8 mouse cellular contexts compared by ENCODE assay signal in the genomic region with DNA sequence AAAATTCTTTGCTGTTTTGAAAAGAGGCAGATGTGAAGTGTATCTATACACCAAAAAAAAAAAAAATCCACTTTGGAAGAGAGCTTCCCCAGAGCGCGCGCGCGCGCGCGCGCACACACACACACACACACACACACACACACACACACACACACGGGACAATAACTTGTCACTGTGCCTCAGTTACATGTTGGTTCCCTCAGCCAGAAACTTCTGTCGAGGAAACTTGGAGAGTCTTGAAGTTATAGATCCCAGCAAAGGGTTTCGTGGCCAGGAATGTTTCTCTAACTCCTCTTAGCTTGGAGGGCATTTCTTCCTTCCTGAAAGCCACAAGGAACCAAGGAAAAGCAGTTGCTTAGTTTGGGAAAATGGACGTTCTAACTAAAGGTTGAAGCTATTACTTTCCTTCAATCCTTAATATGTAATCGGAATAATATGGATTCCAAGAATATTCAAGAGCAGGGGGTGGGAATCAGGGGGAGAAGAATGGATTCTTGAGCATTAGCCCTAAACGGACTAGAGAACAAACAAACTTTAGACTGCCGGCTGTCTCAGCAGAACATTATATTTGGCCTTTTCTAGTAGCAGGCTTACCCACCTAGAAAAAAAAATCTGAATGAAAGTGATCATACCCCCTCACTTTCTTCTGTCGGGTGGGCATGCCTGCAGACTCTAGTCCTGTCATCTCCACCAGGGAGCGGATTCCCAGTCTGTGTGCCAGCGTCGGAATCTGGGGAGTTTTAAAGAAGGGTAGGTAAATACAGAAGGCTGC. TPM values are rescaled to one million over a fixed set of nuclear protein-coding genes. Genes with fewer than 3 reads are reported as not detected.
A peak's percentile ranks its signal among the peaks of the same experiment; 100 is the strongest.
DNase-seq lines count a peak whose midpoint lies in the region; ATAC-seq and TF ChIP-seq lines count a peak whose summit lies in the region.

No protein-coding gene starts in this region.

- peak overlapping the region; percentile 95 for H3K27ac ChIP-seq in gastrocnemius, adult 2 months
- H3K27ac ChIP-seq in hindbrain, embryonic 12.5 days = peak overlapping the region; percentile 94
- no peak overlapping the region for H3K27ac ChIP-seq in liver, embryonic 14.5 days

- no peak for TF ChIP-seq POLR2A in brain, embryonic 14.5 days (IDR thresholded peaks at IDR 0.05; ENCODE audit: borderline replicate concordance, extremely low read depth, insufficient read depth, insufficient read length, poor library complexity, severe bottlenecking)

- peak overlapping the region; percentile 97 for H3K4me3 ChIP-seq in gastrocnemius, adult 2 months
- H3K4me3 ChIP-seq in hindbrain, embryonic 12.5 days = peak overlapping the region; percentile 13
- H3K4me3 ChIP-seq in liver, embryonic 14.5 days (ENCODE audit: insufficient read depth in 1 of 2, low read depth in 2 of 2, low read length in 2 of 2) = 0 out of 4 replicates have a peak overlapping the region, but pooled peaks of 1 of the 2 experiments have one; percentile 18

- peak overlapping the region; percentile 32; the same call in 1 of the 2 replicates for H3K9ac ChIP-seq in hindbrain, embryonic 12.5 days
- no peak overlapping the region for H3K9ac ChIP-seq in liver, embryonic 14.5 days (replicated peaks)

- peak overlapping the region; percentile 84 for H3K4me2 ChIP-seq in hindbrain, embryonic 12.5 days (replicated peaks)
- H3K4me2 ChIP-seq in liver, embryonic 14.5 days (ENCODE audit: low read depth) = peak overlapping the region; percentile 62

- 3% methylated on average over 11 of the region's 20 CpGs for WGBS in hindbrain, embryonic 12.5 days
- WGBS in liver, embryonic 14.5 days (ENCODE audit: insufficient replicate concordance) = 2% methylated on average over 20 of the region's 20 CpGs

- TF ChIP-seq CTCF in gastrocnemius, adult 2 months (IDR thresholded peaks at IDR 0.05) = peak; percentile 40; the same call in 1 of the 2 replicates
- 0 out of 2 replicates have a peak, but pooled peaks have one; percentile 9 for TF ChIP-seq CTCF in brain, embryonic 14.5 days (IDR thresholded peaks at IDR 0.05; ENCODE audit: borderline replicate concordance, extremely low read depth, insufficient read depth, insufficient read length)
- no peak for TF ChIP-seq CTCF in liver, embryonic 14.5 days (IDR thresholded peaks at IDR 0.05; ENCODE audit: low read depth)

- DNase-seq in gastrocnemius, adult 2 months = no peak
- no peak for DNase-seq in gastrocnemius, postnatal 10 days
- DNase-seq in brain, embryonic 14.5 days (ENCODE audit: low read depth) = peak; percentile 57
- DNase-seq in liver, embryonic 14.5 days (ENCODE audit: low read depth in 3 of 3, low spot score in 3 of 3) = no peak
- no peak for DNase-seq in B cell, adult 2 months
- no peak for DNase-seq in testis, postnatal 14 days (ENCODE audit: low spot score)
- no peak for DNase-seq in layer of hippocampus, postnatal 10 days (ENCODE audit: low spot score in 2 of 2)

- TF ChIP-seq EP300 in liver, embryonic 14.5 days (IDR thresholded peaks at IDR 0.05; ENCODE audit: low read depth) = no peak

- peaks cover 8% of the 10 kb centered on the region; the same call in 1 of the 2 replicates for H3K27me3 ChIP-seq in hindbrain, embryonic 12.5 days
- peaks cover 67% of the 10 kb centered on the region for H3K27me3 ChIP-seq in liver, embryonic 14.5 days (ENCODE audit: control insufficient read depth, insufficient read depth, low read length)

- ATAC-seq in hindbrain, embryonic 12.5 days (ENCODE audit: low FRiP score) = no peak
- ATAC-seq in liver, embryonic 14.5 days (ENCODE audit: insufficient read depth) = no peak

- peaks cover 31% of the 10 kb centered on the region for H3K4me1 ChIP-seq in hindbrain, embryonic 12.5 days
- peaks cover 0 to 1% of the 10 kb centered on the region in 2 experiments; a peak in 1 of 4 replicates for H3K4me1 ChIP-seq in liver, embryonic 14.5 days (replicated peaks; ENCODE audit: control insufficient read depth in 2 of 2, insufficient read depth in 2 of 2, low read length in 1 of 2)

- intact Hi-C loops in gastrocnemius, adult 2 months (cut with DNase I) = loop anchor here (2.0 to 5.0 kb wide), 5 partner anchors 19 to 332 kb away; no protein-coding TSS in a partner anchor

- H3K9me3 ChIP-seq in hindbrain, embryonic 12.5 days (replicated peaks) = no peaks in the 10 kb centered on the region
- no peaks in the 10 kb centered on the region for H3K9me3 ChIP-seq in liver, embryonic 14.5 days (ENCODE audit: control insufficient read depth, low read length)

- H3K36me3 ChIP-seq in hindbrain, embryonic 12.5 days = no peaks in the 10 kb centered on the region
- no peaks in the 10 kb centered on the region for H3K36me3 ChIP-seq in liver, embryonic 14.5 days (replicated peaks; ENCODE audit: control insufficient read depth, insufficient read depth, low read depth)

RNA-seq across cellular contexts. Expression of gene E130114P18Rik, which starts 2.2 kb away (rescaled TPM):
- total RNA-seq in gastrocnemius, adult 2 months (2021) = not detected
- 1 to 10 TPM; 1.4 TPM for total RNA-seq in gastrocnemius, postnatal 10 days (2021)
- 19.7 and 31.1 TPM in 2 replicates for polyA plus RNA-seq in brain, embryonic 14.5 days (2012; rRNA removed)
- polyA plus RNA-seq in hindbrain, embryonic 12.5 days (2016; fragmentation: Nextera tagmentation; extraction: Ambion mirVana) = 28.0 and 28.2 TPM in 2 replicates
- 0.03 TPM in 1 of 2 replicates, not detected in the other for polyA plus RNA-seq in liver, embryonic 14.5 days (2012; rRNA removed)
- polyA plus RNA-seq in liver, embryonic 14.5 days (2014; fragmentation: Nextera tagmentation; extraction: Ambion mirVana) = not detected in 2 replicates
- total RNA-seq in layer of hippocampus, postnatal 10 days (2021) = 10 to 100 TPM; 10.0 to 10.2 TPM

RNA-seq across cellular contexts. Expression of gene Nfia, which starts 3.1 kb away (rescaled TPM):
- 10 to 100 TPM; 57.0 to 57.8 TPM for total RNA-seq in gastrocnemius, adult 2 months (2021)
- 100 to 1,000 TPM; 111 to 124 TPM for total RNA-seq in gastrocnemius, postnatal 10 days (2021)
- 54.5 and 56.0 TPM in 2 replicates for polyA plus RNA-seq in brain, embryonic 14.5 days (2012; rRNA removed)
- polyA plus RNA-seq in hindbrain, embryonic 12.5 days (2016; fragmentation: Nextera tagmentation; extraction: Ambion mirVana) = 58.4 and 62.7 TPM in 2 replicates
- 1.0 and 1.5 TPM in 2 replicates for polyA plus RNA-seq in liver, embryonic 14.5 days (2012; rRNA removed)
- polyA plus RNA-seq in liver, embryonic 14.5 days (2014; fragmentation: Nextera tagmentation; extraction: Ambion mirVana) = 2.5 and 2.6 TPM in 2 replicates
- 100 to 1,000 TPM; 118 to 135 TPM for total RNA-seq in layer of hippocampus, postnatal 10 days (2021)

Comparison
In these comparisons a context has a peak if more than half of its experiments do, and no peak if none do; other contexts are left out.
1. RNA of gene E130114P18Rik, which starts 2.2 kb away (total RNA-seq): 10.0 to 10.2 TPM in layer of hippocampus, postnatal 10 days; 1.4 TPM in gastrocnemius, postnatal 10 days and not detected in gastrocnemius, adult 2 months; every median in the first group is over 4 times any median in the second.